Mouse (Mus musculus) urinary bladder, postnatal 10 days (tissue): ENCODE measurements around the gene Prl.
"Not testable (repeated sequence)": the region's sequence is repeated elsewhere in the genome, so short reads cannot be mapped to it uniquely, and the experiment has no call there.

ENCODE experiments used
- DNase-seq: peaks from one replicate; pipeline ENCODE4 v3.0.0; 2022; ENCODE audit warnings: low spot score

Prl gene

GRCm38 (mm10) chr13:27057270-27057669 is at the start of gene Prl:
Gene Prl, plus strand, starts transcription at chr13:27057570.
- DNase-seq, result no peak

GRCm38 (mm10) chr13:27026614-27027013 is 30.8 kb upstream of the Prl start:
- DNase-seq, result no peak

- no peak for DNase-seq
These were observed 30.0 kb upstream of the Prl start for GRCm38 (mm10) chr13:27027376-27027775.

DNA sequence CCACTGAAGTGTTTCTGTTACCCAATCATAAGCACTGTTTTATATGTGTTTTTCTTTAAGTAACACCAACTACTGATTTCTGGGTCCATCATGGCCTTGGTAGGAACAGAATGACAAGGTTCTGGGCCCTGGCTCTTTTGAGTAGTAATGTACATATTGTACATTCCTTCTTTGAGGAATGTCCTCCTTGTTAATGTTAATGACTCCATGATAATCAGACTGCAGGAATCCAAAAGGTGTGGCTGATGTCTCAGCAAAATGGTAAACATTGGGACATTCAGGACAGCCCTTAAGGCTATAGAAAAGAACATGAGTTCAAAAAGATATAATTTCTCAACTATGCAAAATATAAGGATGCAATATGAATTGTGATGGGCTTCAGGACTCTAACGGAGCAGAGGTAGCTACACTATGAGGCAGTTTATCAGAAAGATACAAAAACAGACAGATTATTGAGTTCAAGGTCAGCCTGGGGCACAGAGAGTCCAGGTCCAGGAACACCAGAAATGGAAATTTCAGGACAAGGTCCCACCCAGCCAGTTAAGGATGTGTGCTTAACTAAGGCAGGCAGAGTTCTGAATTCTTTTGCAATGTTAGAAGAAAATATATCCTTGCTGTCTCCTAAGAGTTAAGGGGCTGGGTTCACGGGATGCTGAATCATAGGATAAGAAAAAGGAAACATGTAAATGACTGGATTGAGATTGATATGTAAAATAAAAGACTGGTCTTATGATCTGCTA is 28.7 kb upstream of the Prl start:
- no peak for DNase-seq

DNA sequence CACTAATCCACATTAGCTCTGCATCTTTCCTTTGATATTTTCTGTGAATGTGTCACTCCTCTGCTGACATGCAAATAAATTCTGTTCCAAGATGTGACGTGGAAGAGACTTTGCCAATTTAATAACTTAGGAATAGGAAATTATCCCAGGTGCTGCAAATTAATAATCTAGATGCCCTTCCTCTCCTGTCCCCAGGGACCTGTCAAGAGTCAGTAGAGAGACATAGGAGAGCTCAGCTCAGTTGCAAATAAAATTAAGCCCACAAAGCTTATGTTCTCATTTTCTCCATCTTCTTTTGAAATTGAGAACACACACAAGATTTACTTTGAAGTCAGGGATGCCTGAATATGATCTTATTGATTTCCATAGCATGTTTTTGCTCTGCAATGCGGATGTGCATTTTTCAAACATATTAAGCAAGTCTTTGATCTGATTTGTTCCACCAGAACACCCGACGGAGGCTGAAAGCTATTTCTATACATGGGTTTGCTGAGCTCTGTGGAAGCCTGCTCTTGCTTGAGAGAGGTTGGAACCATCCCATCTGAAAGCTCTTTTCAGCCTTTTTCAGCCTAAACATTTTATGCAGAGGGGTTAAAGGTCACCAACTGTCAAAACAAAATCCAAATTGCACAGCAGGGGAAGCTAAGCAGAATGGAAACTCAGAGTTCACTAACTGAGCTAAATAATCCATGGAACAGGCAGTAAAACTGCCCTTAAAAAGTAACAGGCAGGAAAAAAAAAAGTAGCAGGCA is 26.1 kb upstream of the Prl start:
- no peak for DNase-seq

DNA sequence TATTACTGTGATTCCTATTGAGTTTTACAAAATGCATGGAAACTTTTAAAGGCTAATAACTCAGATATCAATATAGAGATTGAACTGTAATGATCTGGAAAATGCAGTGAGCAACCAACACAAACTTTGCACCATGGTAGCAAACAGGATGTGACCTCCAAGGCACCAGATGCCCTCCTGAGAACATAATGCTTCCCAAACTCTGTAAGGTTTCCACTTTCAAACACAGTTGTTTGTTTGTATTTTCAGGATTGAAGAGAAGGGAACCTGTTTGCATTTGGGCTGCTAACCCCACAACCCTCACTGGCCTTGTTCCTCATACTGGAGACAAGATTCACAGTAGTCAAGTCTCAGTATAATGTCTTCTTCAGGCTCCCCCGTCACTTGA is 25.5 kb upstream of the Prl start:
- DNase-seq, result no peak

DNA sequence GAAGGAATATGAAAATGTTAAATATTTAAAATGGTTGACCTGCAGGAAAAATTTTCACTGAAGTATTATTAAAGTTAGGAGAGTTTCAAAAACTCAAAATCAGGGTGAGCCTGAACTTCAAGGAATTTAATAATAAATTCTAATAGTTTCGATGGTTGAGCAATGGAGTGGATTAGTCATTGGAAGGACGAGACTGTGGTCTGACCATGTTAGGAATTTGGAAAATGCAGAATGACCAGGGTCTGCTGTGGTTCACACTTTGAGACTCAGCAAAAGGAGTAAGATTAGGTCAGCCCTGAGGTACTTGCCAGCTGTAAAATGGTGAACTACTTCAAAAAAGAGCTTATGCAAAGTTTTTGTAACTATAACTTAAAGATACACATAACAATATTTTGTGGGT is 24.4 kb upstream of the Prl start:
- DNase-seq, result no peak

- no peak for DNase-seq
These were observed 15.2 kb upstream of the Prl start for GRCm38 (mm10) chr13:27042185-27042584.

- no peak for DNase-seq
These were observed 14.0 kb upstream of the Prl start for GRCm38 (mm10) chr13:27043326-27043725.

- DNase-seq, result no peak
These were observed 1.8 kb downstream of the Prl start for GRCm38 (mm10) chr13:27059177-27059576.

DNA sequence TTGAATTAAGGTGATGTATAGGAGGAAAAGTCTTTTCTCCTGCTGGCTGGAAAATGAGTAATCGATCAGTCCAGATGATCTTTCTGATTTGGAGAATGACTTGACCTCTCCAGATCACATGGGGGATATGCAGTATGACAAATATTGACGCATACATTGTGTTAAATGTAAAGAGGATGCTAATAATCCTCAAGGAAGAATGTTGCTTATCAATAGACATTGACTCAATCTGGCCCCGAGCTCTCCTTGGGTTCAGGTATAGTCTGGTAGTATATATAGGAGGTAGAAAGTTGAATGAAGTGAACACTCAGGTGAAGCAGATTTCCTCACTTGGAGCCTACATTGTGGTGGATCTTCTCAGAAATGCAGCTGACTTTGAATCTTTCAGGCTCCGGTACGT is 36.5 kb downstream of the Prl start, which contains the start of gene Prl3d1:
Gene Prl3d1 (plus strand): TSS at position 301 of the 400 bp plus-strand sequence.
- not testable (repeated sequence) for DNase-seq
